Mouse (Mus musculus): Measurements from ENCODE around the gene Thtpa.

Thtpa gene

DNA sequence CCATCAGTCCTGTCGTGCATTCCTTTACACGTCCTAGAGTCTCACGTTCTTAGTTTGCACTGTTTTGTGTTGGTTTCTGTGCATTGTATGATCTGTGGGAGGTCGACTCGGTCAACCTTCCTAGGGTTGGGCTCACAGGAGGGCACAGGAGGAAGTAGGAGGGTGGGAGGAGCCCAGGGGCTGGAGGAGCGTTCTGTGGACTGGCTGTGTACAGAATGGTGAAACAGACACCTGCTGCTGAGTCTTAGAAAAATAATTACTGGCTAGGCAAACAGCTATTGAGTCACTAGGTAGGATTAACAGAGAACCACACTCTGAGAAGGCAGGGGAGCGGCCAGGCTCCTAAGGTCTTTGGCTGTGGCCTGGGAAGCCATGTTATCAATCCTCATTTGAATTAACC lies 44.7 kb downstream of the Thtpa start:
- no peak for DNase-seq (ENCODE audit: low spot score)

DNA sequence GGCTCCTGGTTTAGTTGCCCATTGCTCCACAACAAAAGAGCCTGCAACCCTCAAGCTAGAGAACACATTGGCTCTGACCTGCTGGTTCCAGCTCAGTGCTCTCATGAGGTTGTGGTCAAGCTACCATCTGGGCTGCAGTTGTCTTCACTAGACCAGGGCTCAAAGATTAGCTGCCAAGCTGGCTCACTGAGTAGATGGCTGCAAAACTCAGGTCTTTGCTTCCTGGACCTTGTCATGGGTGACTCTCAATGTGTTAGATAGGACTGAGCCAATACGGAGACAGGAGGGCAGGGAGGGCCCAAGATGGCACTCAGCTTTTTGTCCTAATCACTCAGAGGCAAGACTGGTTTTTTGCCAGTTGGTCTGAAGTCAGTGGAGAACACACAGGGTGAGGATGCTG lies 51.7 kb downstream of the Thtpa start:
- peak; percentile 13 for DNase-seq (ENCODE audit: low spot score)

DNA sequence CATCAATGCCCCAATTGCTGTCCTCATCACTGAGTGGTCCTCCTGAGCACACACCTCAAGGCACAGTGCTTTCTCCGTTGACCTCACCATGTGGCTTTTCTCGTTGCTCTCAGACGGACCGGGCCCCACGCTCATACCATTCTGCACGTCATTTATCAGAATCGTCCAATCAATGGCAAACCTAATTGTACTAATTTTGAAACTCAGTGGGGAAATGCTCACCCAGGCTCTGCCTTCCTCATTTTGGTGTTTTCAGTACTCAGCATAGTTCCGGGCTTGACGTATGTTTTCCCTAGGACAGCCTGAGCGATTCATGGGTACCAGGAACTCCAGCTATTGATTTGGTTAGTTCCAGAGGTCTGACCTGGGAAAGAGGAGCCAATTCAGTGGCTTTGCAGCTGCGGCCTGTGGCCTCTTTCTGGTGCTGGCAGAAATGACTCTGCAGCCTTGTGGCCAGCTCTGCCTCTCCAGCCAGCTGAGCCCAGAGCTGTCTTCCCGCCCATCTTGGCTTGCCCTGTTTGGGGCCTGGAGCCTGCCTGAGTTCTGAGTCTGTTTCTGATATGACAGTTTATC lies 52.3 kb downstream of the Thtpa start:
- DNase-seq (ENCODE audit: low spot score) = peak; percentile 8

DNA sequence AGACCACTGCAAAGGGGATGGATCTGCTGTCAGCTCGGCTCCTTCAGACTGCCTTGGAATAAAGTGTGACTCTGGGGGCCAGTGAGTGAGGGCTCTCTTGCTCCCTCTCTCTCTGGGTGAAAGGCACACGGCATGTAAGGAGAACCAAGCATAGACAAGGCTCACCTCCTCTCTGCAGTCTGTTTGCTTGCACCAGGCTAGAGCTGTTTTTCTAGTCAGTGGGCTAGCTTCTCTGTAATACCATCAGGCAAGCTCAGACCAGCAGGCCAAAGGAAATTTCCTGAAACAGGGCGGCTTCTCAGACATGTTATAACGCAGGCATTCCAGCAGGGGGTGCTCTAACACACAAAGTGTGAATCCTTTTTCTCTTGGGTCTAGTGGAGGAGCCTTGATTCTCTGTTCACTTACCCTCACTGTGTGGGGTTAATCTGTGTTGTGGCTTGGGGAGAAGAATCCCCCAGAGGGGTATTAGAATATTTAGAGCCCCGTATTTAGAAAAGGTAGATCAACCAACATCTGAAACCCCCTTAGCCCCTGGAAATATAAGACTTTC lies 53.9 kb downstream of the Thtpa start:
- DNase-seq (ENCODE audit: low spot score) = no peak

Measured in ovary, adult 18-20 months (tissue).